11 mouse cellular contexts compared by ENCODE assay signal in the genomic region with DNA sequence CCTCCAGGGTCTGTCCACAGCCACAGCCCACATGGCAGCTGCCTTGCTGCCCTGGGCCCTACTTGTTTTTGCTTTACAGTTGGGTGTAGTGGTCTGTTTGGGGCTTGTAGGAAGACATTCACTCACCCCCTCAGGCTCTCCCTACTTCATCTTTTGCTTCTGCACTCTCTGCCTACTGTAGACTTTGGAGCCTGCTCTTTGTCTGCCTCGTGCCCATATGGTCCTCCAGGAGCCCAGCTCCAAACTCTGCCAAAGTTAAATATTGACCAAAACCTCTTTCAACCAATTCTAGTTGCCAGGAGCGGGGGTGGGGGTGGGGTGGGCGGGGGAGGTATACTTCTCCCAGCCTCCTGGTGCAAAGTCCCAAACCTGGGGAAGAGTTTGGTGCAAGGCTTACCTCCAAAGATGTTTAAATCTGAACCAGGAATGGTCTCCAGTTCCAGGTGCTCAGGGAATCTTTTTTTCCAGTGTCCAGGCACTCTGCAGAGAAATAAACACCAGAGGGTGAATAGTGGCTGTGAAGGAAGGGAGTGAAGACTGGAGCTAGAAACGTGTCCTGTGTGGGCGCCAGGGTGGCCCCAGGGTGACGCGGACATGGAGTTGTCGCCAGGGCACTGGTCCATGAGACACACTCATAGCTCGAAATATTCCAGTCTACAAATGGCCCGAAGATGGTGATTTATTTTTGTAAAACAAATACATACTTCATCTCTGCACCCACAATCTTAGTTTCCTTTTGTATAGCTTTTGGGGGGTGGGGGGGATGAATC. TPM values are rescaled to one million over a fixed set of nuclear protein-coding genes. Genes with fewer than 3 reads are reported as not detected.
DNase-seq lines count a peak whose midpoint lies in the region; ATAC-seq and TF ChIP-seq lines count a peak whose summit lies in the region.
"Had no signal": no experiment of that assay in that cellular context is flagged by ENCODE, and none has a peak within 500 bp of the region (broad histone marks: within the 10 kb centered on the region; RNA-seq: fewer than 3 reads in every experiment).

No protein-coding gene starts in this region.

- H3K9me3 ChIP-seq in hindbrain, embryonic 14.5 days (ENCODE audit: control insufficient read depth, low read length), result no peaks in the 10 kb centered on the region
- no peaks in the 10 kb centered on the region for H3K9me3 ChIP-seq in kidney, postnatal 0 days (replicated peaks; ENCODE audit: low read length)
- H3K9me3 ChIP-seq in neural tube, embryonic 13.5 days, result no peaks in the 10 kb centered on the region

- peak overlapping the region; percentile 100 for H3K27ac ChIP-seq in hindbrain, embryonic 14.5 days
- H3K27ac ChIP-seq in kidney, postnatal 0 days, result peak overlapping the region; percentile 93
- peak overlapping the region; percentile 82 for H3K27ac ChIP-seq in neural tube, embryonic 13.5 days (replicated peaks)
- H3K27ac ChIP-seq: liver, embryonic 14.5 days had no signal

- H3K4me2 ChIP-seq in hindbrain, embryonic 14.5 days (replicated peaks), result peak overlapping the region; percentile 81
- H3K4me2 ChIP-seq in kidney, postnatal 0 days (ENCODE audit: low read length), result peak overlapping the region; percentile 33
- H3K4me2 ChIP-seq in neural tube, embryonic 13.5 days, result peak overlapping the region; percentile 48

- DNase-seq in adrenal gland, postnatal 10 days, result peak; percentile 48
- DNase-seq in adrenal gland, postnatal 14 days, result no peak
- no peak for DNase-seq in hindbrain, embryonic 14.5 days (ENCODE audit: low spot score)
- DNase-seq in kidney, postnatal 0 days (ENCODE audit: low spot score), result peak; percentile 57
- no peak for DNase-seq in layer of hippocampus, postnatal 36 days
- no peak for DNase-seq in gastrocnemius, postnatal 4 days (ENCODE audit: low spot score in 2 of 2)
- DNase-seq in adrenal gland, adult 2 months, result no peak
- DNase-seq: heart, adult 18-20 months; thymus, postnatal 14 days had no signal

- H3K36me3 ChIP-seq in hindbrain, embryonic 14.5 days (replicated peaks; ENCODE audit: control insufficient read depth, insufficient read depth), result no peaks in the 10 kb centered on the region
- H3K36me3 ChIP-seq in kidney, postnatal 0 days (ENCODE audit: insufficient read depth, low read length), result 0 out of 2 replicates have a peak, but pooled peaks cover 3% of the 10 kb centered on the region
- H3K36me3 ChIP-seq in neural tube, embryonic 13.5 days, result peaks cover 8% of the 10 kb centered on the region

- H3K4me1 ChIP-seq in hindbrain, embryonic 14.5 days (replicated peaks; ENCODE audit: control insufficient read depth, insufficient read depth, low read length), result peaks cover 17% of the 10 kb centered on the region
- peaks cover 82% of the 10 kb centered on the region for H3K4me1 ChIP-seq in kidney, postnatal 0 days (replicated peaks; ENCODE audit: insufficient read depth, low read length)
- peaks cover 100% of the 10 kb centered on the region for H3K4me1 ChIP-seq in neural tube, embryonic 13.5 days (replicated peaks)

- 13% methylated on average over 10 of the region's 10 CpGs for WGBS in hindbrain, embryonic 14.5 days
- 18% methylated on average over 10 of the region's 10 CpGs for WGBS in kidney, postnatal 0 days
- 13% methylated on average over 10 of the region's 10 CpGs for WGBS in neural tube, embryonic 13.5 days

- ATAC-seq in hindbrain, embryonic 14.5 days (ENCODE audit: low FRiP score), result no peak
- ATAC-seq in kidney, postnatal 0 days (replicated peaks; ENCODE audit: low FRiP score, low read depth), result peak; percentile 67
- no peak for ATAC-seq in neural tube, embryonic 13.5 days (ENCODE audit: low read depth)

- peaks cover 94% of the 10 kb centered on the region for H3K27me3 ChIP-seq in hindbrain, embryonic 14.5 days (ENCODE audit: control insufficient read depth, insufficient read depth, low read length)
- no peaks in the 10 kb centered on the region for H3K27me3 ChIP-seq in kidney, postnatal 0 days (ENCODE audit: insufficient read depth, low read length)
- no peaks in the 10 kb centered on the region for H3K27me3 ChIP-seq in neural tube, embryonic 13.5 days

- peak overlapping the region; percentile 20 for H3K4me3 ChIP-seq in hindbrain, embryonic 14.5 days (replicated peaks; ENCODE audit: low read length)
- H3K4me3 ChIP-seq in kidney, postnatal 0 days (replicated peaks; ENCODE audit: low read depth, low read length), result no peak overlapping the region
- no peak overlapping the region for H3K4me3 ChIP-seq in neural tube, embryonic 13.5 days

- peak overlapping the region; percentile 99 for H3K9ac ChIP-seq in hindbrain, embryonic 14.5 days
- peak overlapping the region; percentile 19; the same call in 1 of the 2 replicates for H3K9ac ChIP-seq in kidney, postnatal 0 days (ENCODE audit: low read depth, low read length)
- peak overlapping the region; percentile 60 for H3K9ac ChIP-seq in neural tube, embryonic 13.5 days
- H3K9ac ChIP-seq: liver, embryonic 14.5 days had no signal

- TF ChIP-seq CTCF in kidney, postnatal 0 days (IDR thresholded peaks at IDR 0.05; ENCODE audit: low read depth), result no peak

RNA-seq across cellular contexts. Expression of gene 5730596B20Rik, which starts 6.2 kb away (rescaled TPM):
- total RNA-seq in adrenal gland, postnatal 10 days (2021), result under 1 TPM; 0.27 to 0.94 TPM
- total RNA-seq in adrenal gland, postnatal 14 days (2021), result 0.45 and 0.63 TPM in 2 replicates
- 4.1 and 5.0 TPM in 2 replicates for polyA plus RNA-seq in hindbrain, embryonic 14.5 days (2014; fragmentation: Nextera tagmentation; extraction: Ambion mirVana)
- polyA plus RNA-seq in kidney, postnatal 0 days (2015; fragmentation: Nextera tagmentation; extraction: Ambion mirVana), result 1.3 TPM in 2 replicates
- polyA plus RNA-seq in neural tube, embryonic 13.5 days (2015; fragmentation: Nextera tagmentation; extraction: Ambion mirVana), result 3.5 and 4.1 TPM in 2 replicates
- total RNA-seq in layer of hippocampus, postnatal 36 days (2021), result not detected
- total RNA-seq in gastrocnemius, postnatal 4 days (2021), result under 1 TPM; 0.34 to 0.54 TPM
- total RNA-seq in adrenal gland, adult 2 months (2021), result under 1 TPM; 0.35 to 0.41 TPM
- polyA plus RNA-seq in adrenal gland, adult 2 months (2012; rRNA removed), result 0.02 and 0.04 TPM in 2 replicates
- total RNA-seq: heart, adult 18-20 months had no signal

RNA-seq across cellular contexts. Expression of gene Hoxa4, which starts 8.1 kb away (rescaled TPM):
- 10 to 100 TPM in 1 of 2 experiments, 1 to 10 TPM in 1; 8.0 to 11.4 TPM for total RNA-seq in adrenal gland, postnatal 10 days (2021)
- 6.4 and 7.3 TPM in 2 replicates for total RNA-seq in adrenal gland, postnatal 14 days (2021)
- 19.7 and 22.5 TPM in 2 replicates for polyA plus RNA-seq in hindbrain, embryonic 14.5 days (2014; fragmentation: Nextera tagmentation; extraction: Ambion mirVana)
- 1.6 and 2.2 TPM in 2 replicates for polyA plus RNA-seq in kidney, postnatal 0 days (2015; fragmentation: Nextera tagmentation; extraction: Ambion mirVana)
- 5.7 and 5.8 TPM in 2 replicates for polyA plus RNA-seq in neural tube, embryonic 13.5 days (2015; fragmentation: Nextera tagmentation; extraction: Ambion mirVana)
- not detected for total RNA-seq in layer of hippocampus, postnatal 36 days (2021)
- total RNA-seq in gastrocnemius, postnatal 4 days (2021), result 10 to 100 TPM in 1 of 2 experiments, 1 to 10 TPM in 1; 9.2 to 11.8 TPM
- total RNA-seq in adrenal gland, adult 2 months (2021), result 1 to 10 TPM; 2.2 to 6.3 TPM
- 0.99 and 4.0 TPM in 2 replicates for polyA plus RNA-seq in adrenal gland, adult 2 months (2012; rRNA removed)

RNA-seq across cellular contexts. Expression of gene Hoxa2, which starts 18.9 kb away (rescaled TPM):
- total RNA-seq in adrenal gland, postnatal 10 days (2021), result 1 to 10 TPM; 2.3 to 5.1 TPM
- total RNA-seq in adrenal gland, postnatal 14 days (2021), result 3.3 and 3.8 TPM in 2 replicates
- 27.6 and 35.1 TPM in 2 replicates for polyA plus RNA-seq in hindbrain, embryonic 14.5 days (2014; fragmentation: Nextera tagmentation; extraction: Ambion mirVana)
- polyA plus RNA-seq in kidney, postnatal 0 days (2015; fragmentation: Nextera tagmentation; extraction: Ambion mirVana), result 2.3 and 2.4 TPM in 2 replicates
- polyA plus RNA-seq in neural tube, embryonic 13.5 days (2015; fragmentation: Nextera tagmentation; extraction: Ambion mirVana), result 11.9 and 13.7 TPM in 2 replicates
- not detected for total RNA-seq in layer of hippocampus, postnatal 36 days (2021)
- total RNA-seq in gastrocnemius, postnatal 4 days (2021), result 1 to 10 TPM; 1.1 to 1.5 TPM
- total RNA-seq in adrenal gland, adult 2 months (2021), result 1 to 10 TPM; 1.5 to 2.6 TPM
- 1.1 and 1.7 TPM in 2 replicates for polyA plus RNA-seq in adrenal gland, adult 2 months (2012; rRNA removed)

RNA-seq across cellular contexts. Expression of gene Hoxa5, which starts 20.9 kb away (rescaled TPM):
- 10 to 100 TPM; 28.0 to 28.2 TPM for total RNA-seq in adrenal gland, postnatal 10 days (2021)
- 25.8 and 26.3 TPM in 2 replicates for total RNA-seq in adrenal gland, postnatal 14 days (2021)
- polyA plus RNA-seq in hindbrain, embryonic 14.5 days (2014; fragmentation: Nextera tagmentation; extraction: Ambion mirVana), result 175 and 180 TPM in 2 replicates
- 9.7 and 10.4 TPM in 2 replicates for polyA plus RNA-seq in kidney, postnatal 0 days (2015; fragmentation: Nextera tagmentation; extraction: Ambion mirVana)
- polyA plus RNA-seq in neural tube, embryonic 13.5 days (2015; fragmentation: Nextera tagmentation; extraction: Ambion mirVana), result 44.7 and 66.8 TPM in 2 replicates
- total RNA-seq in layer of hippocampus, postnatal 36 days (2021), result not detected
- 1 to 10 TPM; 4.4 to 5.1 TPM for total RNA-seq in gastrocnemius, postnatal 4 days (2021)
- 10 to 100 TPM; 13.6 to 22.8 TPM for total RNA-seq in adrenal gland, adult 2 months (2021)
- polyA plus RNA-seq in adrenal gland, adult 2 months (2012; rRNA removed), result 12.9 and 16.3 TPM in 2 replicates

RNA-seq across cellular contexts. Expression of gene Hoxa6, which starts 25.0 kb away (rescaled TPM):
- total RNA-seq in adrenal gland, postnatal 10 days (2021), result 1 to 10 TPM; 4.8 to 8.6 TPM
- 3.7 and 5.9 TPM in 2 replicates for total RNA-seq in adrenal gland, postnatal 14 days (2021)
- polyA plus RNA-seq in hindbrain, embryonic 14.5 days (2014; fragmentation: Nextera tagmentation; extraction: Ambion mirVana), result 25.4 and 29.8 TPM in 2 replicates
- polyA plus RNA-seq in kidney, postnatal 0 days (2015; fragmentation: Nextera tagmentation; extraction: Ambion mirVana), result 2.8 and 3.0 TPM in 2 replicates
- 20.3 and 25.8 TPM in 2 replicates for polyA plus RNA-seq in neural tube, embryonic 13.5 days (2015; fragmentation: Nextera tagmentation; extraction: Ambion mirVana)
- not detected for total RNA-seq in layer of hippocampus, postnatal 36 days (2021)
- 1 to 10 TPM; 3.0 to 3.5 TPM for total RNA-seq in gastrocnemius, postnatal 4 days (2021)
- 1 to 10 TPM; 1.9 to 4.5 TPM for total RNA-seq in adrenal gland, adult 2 months (2021)
- 3.6 and 3.8 TPM in 2 replicates for polyA plus RNA-seq in adrenal gland, adult 2 months (2012; rRNA removed)
- total RNA-seq: heart, adult 18-20 months had no signal
- polyA plus RNA-seq: liver, embryonic 14.5 days had no signal

Comparison
In these comparisons a context has a peak if more than half of its experiments do, and no peak if none do; other contexts are left out.
1. DNase-seq: peak in adrenal gland, postnatal 10 days (single experiment) and kidney, postnatal 0 days (single experiment); none in adrenal gland, postnatal 14 days (single experiment), hindbrain, embryonic 14.5 days (single experiment), layer of hippocampus, postnatal 36 days (0 of 2), gastrocnemius, postnatal 4 days (0 of 2) and adrenal gland, adult 2 months (single experiment).
2. H3K9ac ChIP-seq: peak in every context shown above with its lines; median percentile 99 in hindbrain, embryonic 14.5 days; 60 in neural tube, embryonic 13.5 days; 19 in kidney, postnatal 0 days.
3. Peak in every context shown above with its lines, with median percentiles within 50 percentile points of each other: H3K27ac ChIP-seq and H3K4me2 ChIP-seq.